Mouse (Mus musculus) ES-E14 (cell line): Measurements from ENCODE around the gene Setd4. TPM values are rescaled to one million over a fixed set of nuclear protein-coding genes. Genes with fewer than 3 reads are reported as not detected.

Experiments
- DNase-seq: peaks from one replicate; pipeline ENCODE4 v3.0.0-alpha.2; 2013; ENCODE audit warnings: low read depth, low spot score
- H3K27ac ChIP-seq: 2 replicates; pipeline ENCODE4 v1.5.1; 2012; ENCODE audit warnings: low read depth, mild to moderate bottlenecking, low read length, moderate library complexity, mixed read lengths; ENCODE audit not compliant: poor library complexity, insufficient read depth, severe bottlenecking
- H3K36me3 ChIP-seq: 2 replicates; pipeline ENCODE4 v1.6.1; 2012; ENCODE audit warnings: mild to moderate bottlenecking, low read length, moderate library complexity, mixed read lengths; ENCODE audit not compliant: control insufficient read depth, poor library complexity, insufficient read depth, severe bottlenecking
- H3K4me1 ChIP-seq, 2 experiments: fragments of 150-350 bp in 1 of 2; sonication (generic) in 1 of 2; 2 replicates each; pipeline ENCODE4 v1.6.1; 2012; ENCODE audit warnings: low read length in 2 of 2, mild to moderate bottlenecking in 1 of 2, mixed read lengths in 1 of 2; ENCODE audit not compliant: control insufficient read depth in 2 of 2, insufficient read depth in 2 of 2, poor library complexity in 1 of 2
- H3K4me3 ChIP-seq, 2 experiments: fragments of 150-350 bp in 1 of 2; sonication (generic) in 1 of 2; 2 replicates each; pipeline ENCODE4 v1.5.1; 2012; ENCODE audit warnings: low read length in 2 of 2, low read depth in 1 of 2, mild to moderate bottlenecking in 1 of 2, mixed read lengths in 1 of 2; ENCODE audit not compliant: insufficient read depth in 1 of 2, poor library complexity in 1 of 2, severe bottlenecking in 1 of 2
- H3K9ac ChIP-seq: 2 replicates; pipeline ENCODE4 v1.6.1; 2012; ENCODE audit warnings: low read depth, mild to moderate bottlenecking, low read length, mixed read lengths; ENCODE audit not compliant: poor library complexity, insufficient read depth, severe bottlenecking
- H3K9me3 ChIP-seq: fragments of 150-350 bp; sonication (generic); 2 replicates; pipeline ENCODE4 v1.6.1; 2012; ENCODE audit warnings: low read depth, mild to moderate bottlenecking, low read length; ENCODE audit not compliant: control insufficient read depth, insufficient read depth
- CHD2 ChIP-seq: IDR thresholded peaks from 2 replicates; pipeline ENCODE4 v1.6.1; 2014; ENCODE audit warnings: mild to moderate bottlenecking, low read depth, low read length, inconsistent platforms
- HCFC1 ChIP-seq: IDR thresholded peaks from 2 replicates; pipeline ENCODE4 v1.6.1; 2012; ENCODE audit warnings: low read length, inconsistent platforms, borderline replicate concordance; ENCODE audit not compliant: insufficient read depth
- MAFK ChIP-seq: IDR thresholded peaks from 2 replicates; pipeline ENCODE4 v1.6.1; 2014; ENCODE audit warnings: mild to moderate bottlenecking, low read depth, low read length, inconsistent platforms; ENCODE audit not compliant: insufficient read depth
- ZC3H11A ChIP-seq: IDR thresholded peaks from 2 replicates; pipeline ENCODE4 v1.6.1; 2012; ENCODE audit warnings: low read depth, mild to moderate bottlenecking, inconsistent platforms, low read length, borderline replicate concordance
- ZNF384 ChIP-seq: IDR thresholded peaks from 2 replicates; pipeline ENCODE4 v1.6.1; 2012; ENCODE audit warnings: low read depth, low read length, inconsistent platforms
- in situ Hi-C, 2 experiments: fragments of 600-800 bp; cut with MboI; formaldehyde crosslinking; loops; one replicate each; pipeline ENCODE4 v1.15.1; 2025; ENCODE audit warnings: low sequenced_read_pairs in 2 of 2, inconsistent platforms in 1 of 2; ENCODE audit not compliant: unreplicated experiment in 2 of 2
- total RNA-seq: library from RNA; depleted of rRNA; stranded (reverse); fragments of 300-350 nt; gene quantifications from 2 replicates; pipeline ENCODE4 v1.2.3, GENCODE M21; 2012

Setd4 gene
- total RNA-seq, 1 experiment: 27.5 TPM

DNA sequence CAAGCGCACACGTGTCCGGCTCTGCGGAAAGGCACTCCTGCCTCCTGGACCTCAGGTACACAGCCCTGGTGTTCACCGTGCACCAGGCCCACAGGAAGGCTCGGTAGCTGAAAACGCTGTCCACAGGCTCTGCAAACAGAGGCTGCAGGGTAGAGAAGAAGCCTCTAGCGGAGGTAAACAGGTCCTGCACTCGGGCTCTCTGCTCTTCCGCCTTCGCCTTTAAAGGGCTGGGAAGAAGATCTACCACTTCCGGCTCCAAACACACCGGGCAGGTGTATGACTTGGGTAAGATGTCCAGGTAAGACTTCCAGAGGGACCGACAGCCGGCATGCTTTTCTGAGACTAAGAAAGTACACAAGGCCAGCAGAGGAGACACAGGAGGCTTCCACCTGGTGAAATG, 12.9 kb downstream of the Setd4 start:
- Histone ChIP-seq H3K9me3 (no peaks in the 10 kb centered on the region), H3K27ac (no peak overlapping the region), H3K4me3 (peak overlapping the region; percentile 22 to 46; a peak in 3 of 4 replicates), H3K9ac (peak overlapping the region; percentile 48), H3K36me3 (peaks cover 22% of the 10 kb centered on the region), H3K4me1 (peaks cover 3 to 12% of the 10 kb centered on the region in 2 experiments; a peak in 1 of 4 replicates)
- DNase-seq: no peak
- in situ Hi-C loops: no loop called here
- TF ChIP-seq ZC3H11A (no peak), CHD2 (no peak), MAFK (no peak), ZNF384 (no peak), HCFC1 (no peak)

DNA sequence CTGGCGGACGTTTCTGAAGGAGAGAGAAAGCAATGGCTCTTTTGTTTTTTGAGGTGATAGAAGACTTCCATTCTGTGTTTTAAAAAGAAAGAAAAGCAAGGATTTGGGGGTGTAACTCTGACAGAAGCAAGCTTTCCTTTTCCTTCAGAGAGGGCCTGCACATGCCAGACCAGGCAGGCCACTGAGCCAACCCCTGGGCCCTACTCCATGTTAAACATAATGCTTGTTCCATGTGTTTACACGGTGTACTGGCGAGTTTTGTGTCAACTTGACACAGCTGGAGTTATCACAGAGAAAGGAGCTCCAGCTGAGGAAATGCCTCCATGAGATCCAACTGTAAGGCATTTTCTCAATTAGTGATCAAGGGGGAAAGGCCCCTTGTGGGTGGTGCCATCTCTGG, 15.6 kb downstream of the Setd4 start:
- Histone ChIP-seq H3K27ac (no peak overlapping the region), H3K36me3 (peaks cover 23% of the 10 kb centered on the region), H3K4me1 (peaks cover 3 to 18% of the 10 kb centered on the region in 2 experiments; a peak in 1 of 4 replicates), H3K9me3 (no peaks in the 10 kb centered on the region), H3K9ac (no peak overlapping the region), H3K4me3 (no peak overlapping the region)
- in situ Hi-C loops: no loop called here
- DNase-seq: no peak
- no peak for TF ChIP-seq ZNF384
- no peak for TF ChIP-seq MAFK
- TF ChIP-seq HCFC1: no peak
- no peak for TF ChIP-seq ZC3H11A

DNA sequence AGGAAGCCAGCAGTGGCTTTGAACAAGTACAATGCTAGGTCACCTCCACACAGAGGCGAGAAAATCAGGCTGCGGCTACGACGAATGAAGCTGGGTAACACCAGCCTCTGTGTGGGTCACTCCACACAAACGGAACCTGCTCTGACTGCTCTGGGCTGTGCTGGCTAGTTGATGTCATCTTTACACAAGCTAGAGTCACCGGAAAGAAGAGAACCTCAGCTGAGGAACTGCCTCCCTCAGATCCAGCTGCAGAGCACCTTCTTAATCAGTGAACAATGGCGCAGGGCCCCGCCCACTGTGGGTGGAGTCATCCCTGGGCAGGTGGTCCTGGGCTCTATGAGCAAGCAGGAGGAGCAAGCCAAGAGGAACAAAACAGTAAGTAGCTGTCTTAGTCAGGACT, 17.5 kb downstream of the Setd4 start:
- H3K4me1 ChIP-seq: peaks cover 3 to 14% of the 10 kb centered on the region in 2 experiments; a peak in 1 of 4 replicates
- H3K9ac ChIP-seq: no peak overlapping the region
- peaks cover 18% of the 10 kb centered on the region for H3K36me3 ChIP-seq
- no peak overlapping the region for H3K27ac ChIP-seq
- in situ Hi-C loops: no loop called here
- peak; percentile 83 for DNase-seq
- TF ChIP-seq MAFK: no peak
- TF ChIP-seq ZC3H11A: no peak
- TF ChIP-seq HCFC1: no peak
- TF ChIP-seq CHD2: no peak
- no peak for TF ChIP-seq ZNF384
- H3K9me3 ChIP-seq: no peaks in the 10 kb centered on the region
- H3K4me3 ChIP-seq: no peak overlapping the region

DNA sequence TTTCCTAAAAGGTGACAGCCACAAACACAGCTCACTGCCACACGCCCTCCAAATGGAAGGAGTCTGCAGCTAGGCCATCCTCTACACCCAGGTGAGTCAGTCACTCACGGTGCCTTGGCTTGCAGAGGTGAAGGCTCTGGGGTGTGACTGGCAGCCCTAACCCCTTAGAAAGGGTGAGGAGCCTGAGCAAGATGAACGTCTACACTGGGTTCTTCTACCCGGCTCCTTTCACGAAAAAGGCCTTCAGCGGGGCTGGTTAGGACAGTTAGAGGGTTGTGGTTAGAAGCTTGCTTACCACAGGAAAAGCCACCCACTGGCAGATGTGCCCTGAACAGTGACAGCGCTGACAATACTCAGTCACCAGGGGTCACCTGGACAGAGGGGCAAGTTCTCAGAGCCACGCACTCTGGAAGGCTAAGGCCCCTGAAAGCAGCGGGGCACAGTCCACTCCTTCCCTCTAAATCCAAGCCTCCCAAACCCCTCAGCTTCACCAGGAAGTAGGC, 18.1 kb downstream of the Setd4 start:
- Histone ChIP-seq H3K36me3 (peaks cover 20% of the 10 kb centered on the region), H3K4me1 (peaks cover 3 to 16% of the 10 kb centered on the region in 2 experiments; a peak in 1 of 4 replicates), H3K9ac (no peak overlapping the region), H3K27ac (no peak overlapping the region), H3K9me3 (no peaks in the 10 kb centered on the region), H3K4me3 (no peak overlapping the region)
- in situ Hi-C loops: no loop called here
- no peak for DNase-seq
- TF ChIP-seq ZC3H11A: no peak
- no peak for TF ChIP-seq CHD2
- no peak for TF ChIP-seq ZNF384
- TF ChIP-seq HCFC1: no peak
- TF ChIP-seq MAFK: no peak

DNA sequence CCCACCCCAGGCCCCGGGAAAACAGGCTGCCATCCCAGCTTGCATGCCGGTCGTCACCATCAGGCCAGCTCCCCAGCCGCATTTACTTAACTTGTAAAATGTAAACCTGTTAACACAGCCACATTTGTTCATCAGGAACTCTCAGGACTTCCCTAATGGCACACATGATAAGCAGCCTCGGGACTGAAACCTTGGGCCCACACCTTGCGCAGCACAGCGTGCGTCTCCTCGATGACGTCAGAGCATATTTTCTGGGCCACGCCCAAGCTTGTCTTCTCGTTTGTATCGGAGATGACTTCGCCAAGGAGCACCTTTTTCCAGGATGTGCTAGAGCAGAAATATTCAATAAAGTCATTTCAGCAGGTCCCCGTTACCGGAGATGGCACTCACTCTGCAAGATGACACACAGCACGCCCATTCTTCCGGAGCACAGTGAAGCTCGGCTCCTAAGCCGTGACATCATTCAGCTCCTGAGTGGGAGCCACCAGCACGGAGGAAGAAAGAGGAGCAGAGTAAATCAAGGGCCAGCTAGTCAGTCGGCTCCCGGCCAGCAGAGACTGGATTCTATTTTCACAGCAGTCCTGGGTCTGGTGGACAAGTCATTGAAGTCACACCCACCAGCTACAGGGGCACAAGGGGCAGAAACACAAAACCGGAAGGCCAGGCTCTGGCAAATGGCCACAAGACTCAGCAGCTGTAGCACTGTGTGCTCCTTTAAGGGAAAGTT, 18.7 kb downstream of the Setd4 start:
- no peak overlapping the region for H3K27ac ChIP-seq
- no peak for DNase-seq
- H3K9me3 ChIP-seq: no peaks in the 10 kb centered on the region
- no peak overlapping the region for H3K9ac ChIP-seq
- H3K4me3 ChIP-seq: no peak overlapping the region
- H3K4me1 ChIP-seq: peaks cover 3 to 12% of the 10 kb centered on the region in 2 experiments; a peak in 1 of 4 replicates
- no peak for TF ChIP-seq HCFC1
- no peak for TF ChIP-seq CHD2
- no peak for TF ChIP-seq ZC3H11A
- TF ChIP-seq ZNF384: no peak
- TF ChIP-seq MAFK: no peak
- H3K36me3 ChIP-seq: peaks cover 20% of the 10 kb centered on the region
- in situ Hi-C loops: no loop called here
